Mouse (Mus musculus): ENCODE data around the gene Bhlha9. TPM values are rescaled to one million over a fixed set of nuclear protein-coding genes. Genes with fewer than 3 reads are reported as not detected.
A peak's percentile ranks its signal among the peaks of the same experiment; 100 is the strongest.

The Bhlha9 gene
- total RNA-seq (2021), result not detected
- long read RNA-seq, experiment 1, result 0 reads
- long read RNA-seq, experiment 2, result 0 reads

DNA sequence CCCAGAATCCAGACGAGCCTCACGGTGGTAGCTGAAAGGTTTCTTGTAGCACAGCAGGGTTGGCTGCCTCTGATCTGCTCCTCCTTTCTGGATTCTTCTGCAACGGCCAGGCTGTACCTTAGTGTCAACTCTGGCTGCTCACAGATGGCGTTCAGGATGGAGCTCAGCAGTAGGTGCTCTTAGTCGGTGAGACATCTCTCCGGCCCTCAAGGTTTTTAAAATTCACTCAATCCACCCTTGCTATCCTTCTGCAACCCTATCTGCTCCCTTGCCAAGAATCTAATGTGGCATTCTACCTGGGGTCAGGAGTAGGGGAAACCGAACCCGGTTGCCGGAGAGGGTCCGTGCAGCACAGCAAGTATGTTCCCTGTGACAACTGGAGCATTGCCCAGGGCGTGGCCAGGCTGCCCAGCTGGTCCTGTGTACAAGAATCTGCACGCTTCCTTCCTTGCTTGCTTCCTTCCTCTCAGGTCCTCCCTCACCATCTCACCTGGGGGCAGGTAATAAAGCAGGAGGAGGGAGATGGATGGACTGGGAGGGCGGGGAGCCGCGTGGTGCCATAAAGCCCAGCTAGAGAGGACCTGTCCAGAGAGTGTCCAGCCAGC is at the start of gene Bhlha9:
Gene Bhlha9 (plus strand): TSS at position 600 of the 605 bp plus-strand sequence.
- DNase-seq (ENCODE audit: low spot score in 2 of 2), result no peak

DNA sequence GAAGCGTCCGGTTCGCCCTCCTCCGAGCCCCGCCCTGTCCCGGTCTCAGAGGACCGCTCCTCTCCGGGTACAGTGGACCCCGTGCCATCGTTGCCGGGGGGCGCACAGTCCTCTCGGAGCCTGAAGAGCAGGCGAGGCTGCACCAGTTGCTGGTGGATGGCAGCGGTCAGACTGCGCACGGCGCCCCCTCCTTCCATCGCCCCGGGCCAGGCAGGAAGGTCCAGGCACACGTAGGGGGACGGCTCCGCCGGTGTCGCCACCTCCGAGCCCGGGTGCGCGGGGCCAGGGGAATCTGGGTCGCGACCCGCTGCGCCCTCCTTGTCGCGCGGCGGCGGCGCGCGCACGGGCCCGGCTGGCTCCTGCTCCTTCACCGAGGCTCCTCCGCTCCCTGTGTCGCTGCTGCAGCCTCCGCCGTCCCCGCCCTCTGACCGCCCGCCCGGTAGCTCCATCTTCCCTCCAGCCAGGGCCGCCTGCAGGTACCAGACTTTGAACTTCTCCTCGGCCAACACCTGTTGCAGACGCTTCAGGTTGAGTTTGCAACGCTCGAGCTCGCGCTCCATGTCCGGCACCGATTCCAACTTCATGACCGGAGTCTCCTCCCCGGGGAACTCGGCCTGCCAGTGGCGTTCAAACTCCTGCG is 49.6 kb upstream of the Bhlha9 start:
- peak; percentile 41 to 45 for DNase-seq (ENCODE audit: low spot score in 2 of 2)

DNA sequence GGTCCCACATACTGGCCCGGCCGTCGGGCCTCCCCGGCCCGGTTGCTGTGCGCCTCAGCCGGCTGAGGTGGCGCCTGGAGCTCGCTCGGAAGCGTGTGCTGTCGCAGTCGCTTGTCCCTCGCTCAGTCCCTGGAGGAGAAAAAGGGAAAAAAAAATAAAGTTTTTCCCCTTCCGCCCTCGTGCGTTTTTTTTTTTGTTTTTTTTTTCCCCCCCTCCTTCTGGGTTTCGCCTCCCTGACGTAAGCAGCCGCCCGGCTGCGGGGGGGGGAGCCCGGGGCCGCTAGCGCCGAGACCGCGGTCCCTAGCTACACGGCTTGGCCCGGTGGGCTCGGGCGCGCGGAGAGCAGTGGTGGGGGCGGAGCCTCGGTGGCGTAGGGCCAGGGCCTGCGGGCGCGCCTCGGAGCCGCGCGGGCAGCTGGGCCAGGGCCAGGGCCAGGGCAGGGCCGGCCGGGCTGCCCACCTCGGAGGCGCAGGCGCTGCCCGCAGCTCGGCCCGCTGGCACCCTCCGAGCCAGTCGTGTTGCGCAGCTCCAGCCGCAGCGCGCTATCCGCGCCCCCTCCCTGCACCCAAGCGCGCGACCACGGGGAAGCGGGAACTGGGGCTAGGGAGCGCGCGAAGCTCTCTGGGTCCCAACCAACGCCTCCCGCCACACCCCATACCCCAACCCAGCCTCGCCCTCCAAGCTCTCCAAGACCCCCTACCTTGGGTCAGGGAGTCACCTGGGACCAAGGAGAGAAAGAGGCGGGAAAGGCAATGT is 48.9 kb upstream of the Bhlha9 start:
- DNase-seq (ENCODE audit: low spot score in 2 of 2), result peak; percentile 72 to 75

DNA sequence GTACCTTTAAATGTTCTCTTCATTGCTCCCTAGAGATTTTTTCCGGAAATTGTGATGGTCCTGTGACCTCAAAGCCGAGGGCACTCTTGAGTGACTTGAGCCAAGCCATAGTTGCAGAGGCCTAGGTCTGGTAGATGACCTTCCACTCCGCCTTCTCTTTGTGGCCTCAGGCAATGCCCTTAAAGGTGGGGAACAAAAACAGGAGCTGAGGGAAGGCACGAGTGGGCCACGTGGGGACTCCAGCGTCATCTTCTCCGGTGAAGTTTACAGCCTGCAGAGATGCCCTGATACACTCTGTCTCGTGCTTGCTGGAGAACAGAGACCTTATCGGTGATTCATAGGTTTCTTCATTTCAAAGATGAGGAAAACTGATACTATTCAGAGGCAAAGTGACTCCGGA is 48.2 kb upstream of the Bhlha9 start:
- DNase-seq (ENCODE audit: low spot score in 2 of 2), result no peak

DNA sequence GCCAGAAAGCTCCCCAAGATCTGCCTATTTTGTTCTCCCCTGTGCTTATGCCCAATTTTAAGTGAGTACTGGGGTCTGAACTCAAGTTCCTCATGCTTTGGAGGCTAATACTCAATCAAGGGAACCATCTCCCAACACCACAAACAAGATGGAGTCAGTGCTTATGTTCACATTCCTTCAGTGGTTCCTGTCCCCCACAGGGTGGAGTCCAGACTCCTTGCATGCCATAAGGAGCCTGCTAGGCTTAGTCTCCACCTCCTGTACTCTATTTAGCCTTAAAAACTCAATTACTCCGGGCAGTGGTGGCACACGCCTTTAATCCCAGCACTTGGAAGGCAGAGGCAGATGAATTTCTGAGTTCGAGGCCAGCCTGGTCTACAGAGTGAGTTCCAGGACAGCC is 47.4 kb upstream of the Bhlha9 start:
- no peak for DNase-seq (ENCODE audit: low spot score in 2 of 2)

DNA sequence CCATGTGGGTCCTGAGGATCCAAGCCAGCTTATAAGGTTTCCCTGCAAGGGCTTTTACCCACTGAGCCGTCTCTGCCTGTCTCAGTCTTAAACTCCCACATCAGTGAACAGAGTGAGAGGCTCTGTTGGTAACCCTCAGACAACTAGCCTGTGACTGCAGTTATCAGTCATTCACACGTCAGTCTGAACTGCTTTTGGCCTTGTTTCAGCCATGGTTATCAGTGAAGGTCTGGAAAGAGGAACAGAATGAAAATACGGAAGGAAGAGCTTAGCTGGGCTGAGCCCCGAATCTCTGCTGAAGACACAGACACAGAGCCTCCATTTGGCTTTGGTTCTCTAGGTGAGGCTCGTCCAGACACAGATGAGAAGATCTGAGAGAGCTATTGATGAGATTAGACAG is 43.7 kb upstream of the Bhlha9 start:
- no peak for DNase-seq (ENCODE audit: low spot score in 2 of 2)

DNA sequence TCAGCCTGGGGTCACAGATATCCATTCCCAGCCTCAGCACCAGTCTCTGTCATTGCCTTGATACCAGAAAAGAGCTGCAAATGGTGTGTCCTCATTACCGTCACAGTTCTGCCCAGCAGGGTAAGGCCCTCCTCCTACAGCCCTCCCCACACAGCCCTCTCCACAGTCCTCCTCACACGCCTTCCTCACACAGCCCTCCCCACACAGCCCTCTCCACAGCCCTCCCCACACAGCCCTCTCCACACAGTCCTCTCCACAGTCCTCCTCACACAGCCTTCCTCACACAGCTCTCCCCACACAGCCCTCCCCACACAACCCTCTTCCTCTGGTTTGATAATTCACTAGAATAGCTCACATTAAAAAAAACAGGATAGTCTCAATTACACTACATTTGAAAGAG is 42.2 kb upstream of the Bhlha9 start:
- DNase-seq (ENCODE audit: low spot score in 2 of 2), result no peak

DNA sequence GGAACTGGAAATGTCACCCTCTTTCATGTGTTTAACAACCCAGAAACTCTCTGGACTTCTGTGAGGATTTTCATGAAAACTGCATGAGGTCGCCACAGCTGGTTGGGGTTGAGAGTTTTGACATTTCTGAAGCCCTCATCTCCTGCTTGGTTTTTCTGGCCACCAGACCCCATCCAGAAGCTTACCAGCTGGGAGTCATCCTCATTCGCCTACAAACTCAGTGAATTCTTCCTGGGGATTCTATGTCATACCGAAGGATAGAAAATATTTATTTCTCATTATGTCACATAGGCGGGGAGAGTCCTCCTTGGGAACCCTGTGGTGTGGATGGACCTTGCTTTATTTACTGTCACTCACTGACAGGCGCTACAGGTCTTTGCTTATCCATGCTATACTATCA is 41.8 kb upstream of the Bhlha9 start:
- no peak for DNase-seq (ENCODE audit: low spot score in 2 of 2)

DNA sequence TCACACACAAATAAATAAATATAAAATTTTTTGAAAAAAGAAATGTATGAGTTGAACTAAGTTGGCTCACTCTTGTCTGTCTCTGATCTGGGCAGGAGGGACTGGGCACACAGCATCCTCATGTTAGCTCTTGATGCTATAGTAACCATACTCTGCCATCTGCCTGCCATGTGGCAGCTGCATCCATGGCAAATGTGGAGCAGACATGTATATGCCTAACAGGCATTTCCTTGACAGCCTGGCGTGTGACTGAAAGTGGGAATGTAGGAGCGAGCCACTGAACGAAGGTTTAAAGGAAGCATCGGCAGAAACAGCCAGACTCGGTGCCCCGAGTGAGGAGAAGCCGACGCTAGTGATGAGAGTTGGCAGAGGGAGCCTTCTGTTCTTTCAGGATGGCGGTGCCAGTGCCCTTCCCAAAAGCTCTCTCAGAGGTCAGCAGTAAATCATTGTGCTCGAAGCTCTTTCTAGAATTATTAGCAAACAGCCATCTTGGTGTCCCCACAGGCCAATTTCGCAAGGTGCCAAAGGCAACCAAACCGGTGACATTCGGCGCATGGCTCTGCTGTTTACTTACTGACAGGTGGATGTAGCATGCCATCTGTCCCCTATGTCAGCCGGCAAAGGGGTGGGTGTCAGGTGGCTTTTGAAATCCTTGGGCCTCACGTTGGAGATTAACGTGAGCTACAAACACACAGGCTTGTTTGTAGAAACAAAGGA is 32.8 kb upstream of the Bhlha9 start:
- no peak for DNase-seq (ENCODE audit: low spot score in 2 of 2)

DNA sequence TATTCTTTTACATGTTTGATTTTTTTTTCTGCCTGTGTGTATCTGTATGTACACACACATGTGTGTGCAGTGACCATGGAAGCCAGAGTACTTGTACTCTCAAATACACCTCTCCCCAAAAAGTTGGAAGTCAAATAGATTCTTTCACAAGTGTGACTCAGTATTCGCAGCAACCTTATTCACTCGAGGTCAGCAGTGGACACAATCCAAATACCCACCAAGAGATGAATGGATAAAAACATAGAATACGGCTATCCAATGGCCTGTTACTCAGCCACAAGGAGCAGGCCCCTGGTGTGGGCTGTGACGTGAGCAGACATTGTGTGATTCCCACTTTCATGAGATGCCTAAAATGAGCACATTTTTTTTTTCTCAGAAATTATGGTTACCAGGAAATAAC is 32.0 kb upstream of the Bhlha9 start:
- no peak for DNase-seq (ENCODE audit: low spot score in 2 of 2)

DNA sequence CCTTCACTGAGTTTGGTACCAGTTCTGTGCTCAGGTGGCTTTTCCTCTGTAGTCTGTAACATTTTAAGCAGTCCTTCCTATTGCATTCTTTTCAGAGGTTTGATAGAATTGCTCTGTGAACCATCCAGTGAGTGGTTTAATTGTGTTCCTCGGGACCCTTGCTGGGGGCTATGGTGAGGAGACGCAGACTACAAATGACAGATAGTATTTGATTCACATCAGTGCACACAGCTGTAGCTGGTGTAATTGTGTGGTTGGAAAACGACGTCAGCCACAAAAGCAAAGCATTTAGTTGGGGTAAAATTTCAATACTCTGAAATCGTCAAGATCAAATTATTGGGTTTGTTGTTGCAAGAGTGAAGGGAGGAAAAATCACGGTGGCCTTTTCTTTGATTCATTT is 28.0 kb upstream of the Bhlha9 start:
- DNase-seq (ENCODE audit: low spot score in 2 of 2), result no peak

DNA sequence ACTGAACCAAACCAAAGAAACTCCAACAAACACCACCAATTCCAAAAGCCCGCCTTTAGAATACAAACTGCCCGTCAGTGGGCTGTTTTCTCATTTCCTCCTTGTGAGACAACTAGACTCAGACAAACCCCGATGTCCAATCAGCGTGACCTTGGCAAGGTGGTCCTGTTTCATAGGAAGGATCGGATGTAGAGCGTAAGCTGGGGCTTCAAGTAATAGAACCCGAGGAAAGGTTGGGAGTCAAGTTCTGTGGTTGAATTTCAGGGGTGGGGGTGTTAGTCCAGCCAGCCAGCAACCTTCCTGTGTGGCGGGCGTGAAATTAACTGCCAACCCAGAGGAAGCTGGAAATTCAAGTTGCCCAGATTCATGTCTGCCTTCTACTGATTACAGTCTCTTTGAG is 27.2 kb upstream of the Bhlha9 start:
- no peak for DNase-seq (ENCODE audit: low spot score in 2 of 2)

DNA sequence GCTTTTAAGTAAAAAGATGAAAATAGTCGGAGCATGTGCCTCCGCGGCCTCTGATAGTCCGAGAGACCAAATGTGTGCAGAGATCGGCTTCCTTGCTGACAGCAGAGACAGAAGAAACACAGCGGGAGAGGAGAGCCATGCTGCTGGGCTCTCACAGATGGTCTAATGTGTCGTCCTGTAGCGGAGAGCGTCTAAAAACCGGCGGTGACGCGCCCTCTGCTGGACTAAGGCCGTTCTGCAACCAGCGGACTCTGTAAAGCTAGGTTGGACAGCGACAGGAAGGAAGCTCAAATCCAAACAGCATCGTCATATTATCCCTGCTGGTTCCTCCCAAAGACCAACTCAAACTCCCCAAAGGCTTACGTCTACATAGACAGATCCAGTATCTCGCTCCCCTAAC is 26.3 kb upstream of the Bhlha9 start:
- DNase-seq (ENCODE audit: low spot score in 2 of 2), result peak; percentile 91 to 92

DNA sequence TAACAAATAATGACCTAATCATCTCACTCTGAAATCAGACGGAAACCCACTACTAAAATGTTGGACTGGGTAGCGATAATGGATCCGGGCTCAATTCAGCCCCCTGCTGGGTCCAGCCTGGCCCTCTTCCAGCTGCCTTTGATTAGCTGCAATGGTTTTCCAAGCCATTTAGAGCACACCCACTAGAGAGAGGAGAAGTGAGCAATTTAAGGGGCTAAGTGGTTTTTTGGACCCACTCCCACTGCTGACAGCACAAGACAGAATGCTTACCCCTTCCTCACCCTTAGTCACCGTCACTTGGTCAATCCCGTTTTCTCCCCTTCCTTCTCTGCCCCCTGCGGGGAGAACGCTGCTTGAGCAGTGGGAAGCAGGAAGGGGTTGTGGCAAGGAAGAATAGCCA is 25.2 kb upstream of the Bhlha9 start:
- DNase-seq (ENCODE audit: low spot score in 2 of 2), result no peak

DNA sequence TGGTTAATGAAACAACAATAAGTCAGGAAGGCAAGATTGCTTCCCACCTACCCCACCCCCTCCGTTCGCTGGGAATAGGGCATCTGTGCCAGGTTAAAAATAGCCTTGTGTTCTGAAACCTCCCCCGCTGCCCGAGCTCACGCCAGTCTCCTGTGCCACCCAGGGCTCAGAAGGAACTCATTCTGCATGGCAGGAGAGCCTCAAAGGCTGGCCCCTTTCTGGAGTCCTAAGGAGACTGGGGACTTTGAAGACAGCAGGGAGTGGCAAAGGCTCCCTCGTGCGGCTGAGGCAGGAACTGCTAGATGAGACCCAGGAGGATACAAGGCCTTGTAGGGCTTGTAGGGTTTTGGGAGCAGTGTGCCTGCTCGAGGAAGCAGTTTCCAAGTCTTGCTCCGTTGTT is 24.8 kb upstream of the Bhlha9 start:
- peak; percentile 76 to 77 for DNase-seq (ENCODE audit: low spot score in 2 of 2)

DNA sequence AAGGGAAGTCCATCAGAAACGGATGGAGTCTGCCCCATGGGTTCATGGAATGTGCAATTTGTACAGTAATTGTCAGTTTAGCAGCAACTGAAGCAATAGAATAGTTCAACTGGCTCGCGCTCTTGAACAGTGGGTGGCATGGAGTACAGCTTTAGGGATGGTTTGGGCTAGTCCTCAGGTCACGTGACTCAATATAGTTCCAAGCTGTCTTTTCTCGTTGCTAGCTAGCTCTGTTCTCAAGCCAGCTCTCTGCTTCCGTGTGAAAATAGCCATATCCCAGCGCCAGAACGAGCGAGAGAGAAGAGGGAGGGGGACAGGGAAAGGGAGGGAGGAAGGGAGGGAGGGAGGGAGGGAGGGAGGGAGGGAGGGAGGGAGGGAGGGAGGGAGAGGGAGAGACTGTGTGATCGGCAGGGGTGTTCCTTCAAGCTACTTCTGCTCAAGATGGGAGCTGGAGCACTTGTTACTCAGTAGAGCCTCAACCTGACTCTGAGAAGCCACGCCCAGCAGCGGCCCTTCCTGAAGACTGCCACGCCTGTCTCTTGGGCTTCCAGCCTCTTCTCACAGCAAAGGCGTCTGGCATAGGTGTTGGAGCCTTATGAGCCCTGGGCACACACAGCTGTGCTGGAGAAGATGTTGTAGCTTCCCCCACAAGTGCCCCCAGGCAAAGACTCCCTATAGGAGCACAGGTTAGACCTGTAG is 21.3 kb upstream of the Bhlha9 start:
- no peak for DNase-seq (ENCODE audit: low spot score in 2 of 2)

DNA sequence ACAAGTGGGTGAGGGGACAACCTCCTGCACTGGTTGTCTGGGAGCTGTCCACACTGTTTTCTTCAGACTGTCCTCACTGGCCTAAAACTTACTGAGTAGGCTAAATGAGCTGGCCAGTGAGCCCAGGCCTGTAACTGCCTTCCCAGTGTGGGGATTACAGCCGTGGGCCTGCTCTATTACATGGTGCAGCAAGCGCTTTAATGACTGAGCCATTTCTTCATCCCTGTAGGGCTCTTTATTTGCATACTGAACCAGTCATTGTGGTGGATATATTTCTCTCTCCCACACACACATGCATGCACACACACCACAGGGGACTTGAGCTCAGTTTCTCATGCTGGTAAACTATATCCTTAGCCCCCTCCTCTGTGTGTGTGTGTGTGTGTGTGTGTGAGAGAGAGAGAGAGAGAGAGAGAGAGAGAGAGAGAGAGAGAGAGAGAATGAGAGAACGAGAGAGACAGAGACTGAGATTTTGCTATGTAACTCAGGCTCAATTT is 19.4 kb upstream of the Bhlha9 start:
- no peak for DNase-seq (ENCODE audit: low spot score in 2 of 2)

DNA sequence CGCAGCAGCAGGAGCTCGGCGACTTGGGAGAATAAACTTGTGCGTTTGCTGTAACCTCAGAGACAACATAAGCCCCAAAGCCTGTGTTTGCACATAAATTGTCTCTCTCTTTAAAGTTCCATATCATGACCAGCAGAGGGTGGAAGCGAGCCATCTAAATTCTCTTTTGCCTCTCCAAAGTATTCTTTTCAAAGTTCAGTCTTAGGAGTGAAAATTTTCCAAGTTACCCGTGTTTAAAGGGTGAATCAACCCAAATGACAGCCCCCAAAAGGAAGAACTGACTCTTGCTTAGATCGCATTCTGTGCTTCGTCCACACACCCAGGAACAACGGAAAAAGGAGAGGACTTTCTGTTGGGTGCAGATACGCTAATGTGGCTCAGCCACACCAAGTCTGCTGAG is 17.2 kb upstream of the Bhlha9 start:
- peak in 1 of 2 experiments; percentile 28 for DNase-seq (ENCODE audit: low spot score in 2 of 2)

DNA sequence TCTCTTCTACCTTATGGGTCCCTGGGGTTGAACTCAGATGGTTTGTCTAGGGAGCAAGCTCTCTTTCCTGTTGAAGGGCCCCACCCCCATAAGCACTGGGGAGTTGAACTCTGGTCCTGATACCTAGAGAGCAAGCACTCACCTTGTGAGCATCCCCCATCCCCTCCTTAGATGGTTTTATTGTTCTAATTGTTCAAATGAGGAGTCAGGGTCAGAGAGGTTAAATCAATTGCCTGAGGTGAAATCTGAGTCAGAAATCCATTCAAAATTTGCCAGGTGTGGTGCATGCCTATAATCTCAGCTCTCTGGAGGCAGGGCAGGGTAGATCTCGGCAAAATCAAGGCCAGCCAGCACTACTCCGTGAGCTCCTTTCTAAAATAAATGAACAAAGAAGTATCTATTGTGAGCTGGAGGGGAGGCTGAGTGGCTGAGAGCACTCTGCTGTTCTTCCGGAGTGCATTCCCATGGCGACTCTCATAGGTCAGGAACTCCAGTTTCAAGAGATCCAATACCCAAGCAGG is 14.8 kb upstream of the Bhlha9 start:
- no peak for DNase-seq (ENCODE audit: low spot score in 2 of 2)

DNA sequence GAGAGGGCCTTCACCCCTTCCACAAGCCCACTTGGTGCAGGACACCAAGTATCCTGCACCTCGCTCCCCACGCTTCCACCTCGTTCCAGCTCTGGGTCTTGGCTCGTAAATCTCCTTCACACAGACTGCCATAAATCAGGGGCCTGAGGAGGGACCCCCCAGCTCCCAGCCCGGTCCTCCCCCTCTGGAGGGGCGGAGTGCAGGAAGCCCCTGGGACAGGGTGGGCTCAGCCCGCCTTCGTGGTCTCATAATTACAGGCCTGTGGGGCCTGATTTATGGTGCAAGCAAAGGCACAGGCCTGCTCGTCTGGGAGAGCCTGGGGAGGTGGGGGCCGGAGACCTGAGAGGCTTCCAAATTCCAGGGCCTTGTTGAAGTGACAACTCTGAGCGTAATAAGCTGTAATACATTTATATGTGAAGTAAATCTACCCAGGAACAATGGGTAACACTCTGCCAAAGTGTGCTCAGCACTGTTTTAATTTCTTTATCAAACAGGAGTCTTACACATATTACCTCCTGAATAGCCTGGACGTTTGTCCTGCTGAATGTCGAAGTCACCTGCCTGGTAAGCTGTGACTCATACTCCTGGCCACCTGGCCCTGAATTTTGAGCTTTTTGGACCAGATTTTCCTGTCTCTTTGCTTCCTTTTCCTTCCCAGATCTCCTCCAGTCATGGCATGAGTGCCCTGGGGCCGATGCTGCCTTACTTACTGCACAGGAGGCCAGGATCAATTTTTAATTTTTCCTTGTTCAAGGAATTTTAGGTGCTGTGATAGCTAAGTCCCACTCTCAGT is 12.9 kb upstream of the Bhlha9 start:
- no peak for DNase-seq (ENCODE audit: low spot score in 2 of 2)

Measured in adrenal gland, adult 18-20 months (tissue).